Mouse (Mus musculus) adipose tissue, adult 10 weeks (tissue): ENCODE data around the gene Lrrc41. TPM values are rescaled to one million over a fixed set of nuclear protein-coding genes. Genes with fewer than 3 reads are reported as not detected.

Experiments used
- polyA plus RNA-seq: library from polyadenylated mRNA; stranded (reverse); fragments of 350-450 nt; fragmentation: Illumina TruSeq; extraction: RNeasy Lipid Tissue Mini Kit (QIAGEN cat#74804); gene quantifications from one replicate; pipeline ENCODE4 v1.2.3, GENCODE M21; 2014; ENCODE audit warnings: low read depth, low replicate concordance

Lrrc41 gene
- polyA plus RNA-seq: 37.3 TPM

GRCm38 (mm10) chr4:116074861-116075620 lies at the start of gene Lrrc41, which contains the start of gene Uqcrh:
Gene Lrrc41, plus strand, starts transcription at chr4:116075269.
Gene Uqcrh, minus strand, starts transcription at chr4:116075071.

GRCm38 (mm10) chr4:116053399-116053961 lies 21.6 kb upstream of the Lrrc41 start, which contains the start of gene Nsun4:
Gene Nsun4, minus strand, starts transcription at chr4:116053876.

GRCm38 (mm10) chr4:116123602-116124519 lies 48.8 kb downstream of the Lrrc41 start, which contains the start of the genes Rad54l and Pomgnt1:
Gene Rad54l, minus strand, starts transcription at chr4:116123690.
Gene Pomgnt1, plus strand, starts transcription at chr4:116123840.

Other genes with a start within 250 kb of the Lrrc41 start
- 12.0 TPM for gene Mob3c, start 247.2 kb upstream of the Lrrc41 start, polyA plus RNA-seq
- 30.8 TPM for gene Mknk1, start 236.1 kb upstream of the Lrrc41 start, polyA plus RNA-seq
- not detected for gene Kncn, start 190.9 kb upstream of the Lrrc41 start, polyA plus RNA-seq
- 0.37 TPM for gene 6430628N08Rik, start 184.6 kb upstream of the Lrrc41 start, polyA plus RNA-seq
- not detected for gene Dmbx1, start 135.3 kb upstream of the Lrrc41 start, polyA plus RNA-seq
- gene Faah, start 57.3 kb upstream of the Lrrc41 start, polyA plus RNA-seq: 40.8 TPM
- gene Nsun4, start 21.4 kb upstream of the Lrrc41 start, polyA plus RNA-seq: 15.4 TPM
- 654 TPM for gene Uqcrh, start 198 bp upstream of the Lrrc41 start, polyA plus RNA-seq
- gene Rad54l, start 48.4 kb downstream of the Lrrc41 start, polyA plus RNA-seq: 1.1 TPM
- 54.4 TPM for gene Pomgnt1, start 48.6 kb downstream of the Lrrc41 start, polyA plus RNA-seq
- gene Lurap1, start 76.1 kb downstream of the Lrrc41 start, polyA plus RNA-seq: 4.2 TPM
- gene Tspan1, start 92.3 kb downstream of the Lrrc41 start, polyA plus RNA-seq: 41.6 TPM
- 20.7 TPM for gene 1700042G07Rik, start 98.1 kb downstream of the Lrrc41 start, polyA plus RNA-seq
- not detected for gene Gm49337, start 98.1 kb downstream of the Lrrc41 start, polyA plus RNA-seq
- gene Pik3r3, start 146.3 kb downstream of the Lrrc41 start, polyA plus RNA-seq: 19.1 TPM